Mouse (Mus musculus): Measurements from ENCODE around the gene Yif1b. TPM values are rescaled to one million over a fixed set of nuclear protein-coding genes. Genes with fewer than 3 reads are reported as not detected.
A peak's percentile ranks its signal among the peaks of the same experiment; 100 is the strongest.

Gene Yif1b
- polyA plus RNA-seq, 1 experiment from 2014 or later, result 114 TPM

DNA sequence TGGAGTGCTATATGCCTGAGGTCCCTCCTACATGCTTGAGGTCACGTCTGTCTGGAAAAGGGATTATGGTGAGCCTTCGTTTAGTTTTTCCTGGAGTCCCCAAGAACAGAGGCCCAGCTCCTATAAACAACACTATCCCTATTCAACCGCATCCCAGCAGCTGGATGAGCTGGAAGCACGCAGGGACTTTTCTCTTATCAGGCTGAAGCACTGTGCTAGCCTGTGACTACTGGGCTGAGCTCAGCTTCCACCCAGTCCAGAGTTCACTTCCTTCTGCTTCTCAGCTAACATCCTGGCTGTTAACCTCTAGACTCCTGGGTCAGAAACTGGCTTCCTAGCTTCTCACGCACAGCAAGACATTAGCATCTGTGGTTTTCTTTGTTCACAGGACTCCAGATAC is 15.7 kb downstream of the Yif1b start:
- H3K4me2 ChIP-seq (ENCODE audit: low read length), result no peak overlapping the region
- no peak overlapping the region for H3K9ac ChIP-seq (ENCODE audit: low read length)
- H3K27ac ChIP-seq (replicated peaks in 1 of 2; ENCODE audit: control insufficient read depth in 1 of 2, insufficient read depth in 1 of 2, low read depth in 2 of 2, low read length in 2 of 2), result peak overlapping the region in 1 of 2 experiments; percentile 28; a peak in 2 of 4 replicates
- 36% methylated on average over 5 of the region's 5 CpGs for WGBS
- H3K36me3 ChIP-seq (ENCODE audit: control insufficient read depth, insufficient read depth, low read length), result peaks cover 10% of the 10 kb centered on the region
- peaks cover 7 to 11% of the 10 kb centered on the region in 2 experiments; a peak in 2 of 4 replicates for H3K4me1 ChIP-seq (ENCODE audit: control insufficient read depth in 2 of 2, insufficient read depth in 2 of 2, low read length in 2 of 2)
- H3K27me3 ChIP-seq (ENCODE audit: control insufficient read depth, insufficient read depth, low read length), result no peaks in the 10 kb centered on the region
- no peaks in the 10 kb centered on the region for H3K9me3 ChIP-seq (ENCODE audit: control insufficient read depth, low read length)
- no peak overlapping the region for H3K4me3 ChIP-seq (ENCODE audit: control insufficient read depth in 1 of 2, insufficient read depth in 1 of 2, low read depth in 1 of 2, low read length in 2 of 2)
- ATAC-seq (ENCODE audit: insufficient number of reproducible peaks, insufficient read depth, low FRiP score, low read depth), result no peak

DNA sequence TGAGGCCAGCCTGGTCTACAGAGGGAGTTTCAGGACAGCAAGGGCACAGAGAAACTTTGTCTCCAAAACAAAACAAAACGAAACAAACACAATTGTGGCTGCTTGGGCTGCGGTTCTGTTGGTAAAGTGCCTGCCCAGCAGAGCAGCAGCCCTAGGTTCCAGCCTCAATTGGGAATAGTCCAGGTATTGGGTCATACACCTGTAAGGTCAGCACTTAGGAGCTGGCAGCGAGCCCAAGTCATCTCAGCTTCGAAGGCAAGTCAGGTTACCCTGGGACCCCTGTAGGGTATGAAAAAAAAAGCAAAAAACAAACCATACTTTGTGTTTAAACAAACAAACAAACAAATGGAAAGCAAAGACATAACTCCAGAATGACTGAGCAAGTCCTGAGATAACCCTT is 17.7 kb downstream of the Yif1b start:
- 82% methylated on average over 4 of the region's 4 CpGs for WGBS
- Histone ChIP-seq H3K9me3 (ENCODE audit: control insufficient read depth, low read length) (no peaks in the 10 kb centered on the region), H3K4me2 (ENCODE audit: low read length) (no peak overlapping the region), H3K9ac (ENCODE audit: low read length) (no peak overlapping the region), H3K4me1 (ENCODE audit: control insufficient read depth in 2 of 2, insufficient read depth in 2 of 2, low read length in 2 of 2) (peaks cover 7 to 18% of the 10 kb centered on the region in 2 experiments; a peak in 3 of 4 replicates), H3K27ac (replicated peaks in 1 of 2; ENCODE audit: control insufficient read depth in 1 of 2, insufficient read depth in 1 of 2, low read depth in 2 of 2, low read length in 2 of 2) (no peak overlapping the region), H3K4me3 (ENCODE audit: control insufficient read depth in 1 of 2, insufficient read depth in 1 of 2, low read depth in 1 of 2, low read length in 2 of 2) (no peak overlapping the region), H3K27me3 (ENCODE audit: control insufficient read depth, insufficient read depth, low read length) (no peaks in the 10 kb centered on the region), H3K36me3 (ENCODE audit: control insufficient read depth, insufficient read depth, low read length) (peaks cover 13% of the 10 kb centered on the region)
- ATAC-seq (ENCODE audit: insufficient number of reproducible peaks, insufficient read depth, low FRiP score, low read depth), result no peak

DNA sequence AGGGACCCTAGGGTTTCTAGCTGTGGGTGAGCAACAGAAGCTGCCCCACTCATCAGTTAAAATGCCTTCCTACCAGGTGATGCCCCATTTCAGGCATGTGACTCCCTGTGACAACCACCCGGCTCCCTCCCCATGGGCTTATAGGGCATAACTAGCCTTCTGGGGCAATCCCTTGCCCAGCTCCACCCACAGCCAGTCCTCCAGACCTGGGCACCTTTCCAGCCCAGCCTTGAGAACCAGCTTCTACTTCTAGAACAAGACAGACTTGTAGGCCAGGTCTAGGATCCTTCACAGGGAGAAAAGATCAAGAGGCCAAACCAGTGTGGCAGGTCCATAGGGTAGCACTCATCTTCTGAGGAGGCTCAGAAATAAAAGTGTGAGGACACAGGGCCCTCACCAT is 19.2 kb downstream of the Yif1b start:
- no peaks in the 10 kb centered on the region for H3K9me3 ChIP-seq (ENCODE audit: control insufficient read depth, low read length)
- H3K36me3 ChIP-seq (ENCODE audit: control insufficient read depth, insufficient read depth, low read length), result peaks cover 13% of the 10 kb centered on the region
- no peak overlapping the region for H3K4me2 ChIP-seq (ENCODE audit: low read length)
- peak overlapping the region in 1 of 2 experiments; percentile 45; a peak in 2 of 4 replicates for H3K27ac ChIP-seq (replicated peaks in 1 of 2; ENCODE audit: control insufficient read depth in 1 of 2, insufficient read depth in 1 of 2, low read depth in 2 of 2, low read length in 2 of 2)
- no peak overlapping the region for H3K4me3 ChIP-seq (ENCODE audit: control insufficient read depth in 1 of 2, insufficient read depth in 1 of 2, low read depth in 1 of 2, low read length in 2 of 2)
- no peak for ATAC-seq (ENCODE audit: insufficient number of reproducible peaks, insufficient read depth, low FRiP score, low read depth)
- no peak overlapping the region for H3K9ac ChIP-seq (ENCODE audit: low read length)
- WGBS, result 71% methylated on average over 1 of the region's 1 CpGs
- peaks cover 10 to 21% of the 10 kb centered on the region in 2 experiments; a peak in 3 of 4 replicates for H3K4me1 ChIP-seq (ENCODE audit: control insufficient read depth in 2 of 2, insufficient read depth in 2 of 2, low read length in 2 of 2)
- H3K27me3 ChIP-seq (ENCODE audit: control insufficient read depth, insufficient read depth, low read length), result no peaks in the 10 kb centered on the region

DNA sequence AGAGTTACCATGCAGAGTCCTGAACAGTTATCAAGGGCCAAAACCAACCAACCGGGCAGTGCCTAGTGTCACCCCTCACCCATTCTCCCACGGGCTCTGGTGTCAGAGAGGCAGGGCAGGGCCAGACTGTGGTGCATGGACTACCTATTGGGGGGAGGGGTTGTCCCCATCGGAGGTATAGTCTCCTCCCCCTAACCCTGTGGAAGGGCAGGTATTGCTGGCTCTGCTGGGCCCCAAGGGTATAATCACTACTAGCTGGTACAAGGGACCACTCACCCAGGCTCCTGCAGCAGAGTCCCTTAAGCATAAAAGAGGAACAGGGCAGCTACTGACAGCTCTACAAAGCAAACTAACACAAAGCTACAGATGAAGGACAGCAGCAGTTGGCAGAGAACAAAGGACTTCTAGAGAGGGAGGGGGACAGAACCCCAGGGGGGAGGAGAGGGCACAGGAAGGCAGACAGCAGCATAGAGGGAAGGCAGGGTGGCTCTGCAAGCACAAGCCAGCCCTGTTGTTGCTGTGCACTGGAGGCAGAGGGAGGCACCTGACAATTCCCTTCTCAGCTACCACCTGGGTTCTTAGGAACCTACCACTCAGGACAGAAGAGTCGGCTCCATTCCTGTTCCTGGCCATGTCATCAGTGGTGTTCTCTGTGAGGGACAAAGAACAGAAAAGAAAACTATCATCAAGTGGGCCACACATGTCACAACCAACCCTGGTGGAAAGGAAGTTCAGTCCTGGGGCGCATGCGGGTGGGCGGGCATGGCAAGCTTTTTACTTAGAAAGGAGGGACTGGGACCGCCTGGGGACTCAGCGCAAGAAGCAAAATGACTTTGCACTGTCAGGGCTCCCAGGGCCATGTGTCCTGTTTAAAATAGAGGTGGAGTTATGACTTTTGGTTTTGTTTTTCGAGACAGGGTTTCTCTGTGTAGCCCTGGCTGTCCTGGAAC is 21.9 kb downstream of the Yif1b start:
- ATAC-seq (ENCODE audit: insufficient number of reproducible peaks, insufficient read depth, low FRiP score, low read depth), result no peak
- Histone ChIP-seq H3K9ac (ENCODE audit: low read length) (no peak overlapping the region), H3K4me1 (ENCODE audit: control insufficient read depth in 2 of 2, insufficient read depth in 2 of 2, low read length in 2 of 2) (peaks cover 13 to 24% of the 10 kb centered on the region in 2 experiments; a peak in 3 of 4 replicates), H3K36me3 (ENCODE audit: control insufficient read depth, insufficient read depth, low read length) (peaks cover 13% of the 10 kb centered on the region), H3K9me3 (ENCODE audit: control insufficient read depth, low read length) (no peaks in the 10 kb centered on the region), H3K27me3 (ENCODE audit: control insufficient read depth, insufficient read depth, low read length) (no peaks in the 10 kb centered on the region), H3K4me2 (ENCODE audit: low read length) (no peak overlapping the region), H3K4me3 (ENCODE audit: control insufficient read depth in 1 of 2, insufficient read depth in 1 of 2, low read depth in 1 of 2, low read length in 2 of 2) (no peak overlapping the region), H3K27ac (replicated peaks in 1 of 2; ENCODE audit: control insufficient read depth in 1 of 2, insufficient read depth in 1 of 2, low read depth in 2 of 2, low read length in 2 of 2) (no peak overlapping the region)
- WGBS, result 77% methylated on average over 10 of the region's 10 CpGs

DNA sequence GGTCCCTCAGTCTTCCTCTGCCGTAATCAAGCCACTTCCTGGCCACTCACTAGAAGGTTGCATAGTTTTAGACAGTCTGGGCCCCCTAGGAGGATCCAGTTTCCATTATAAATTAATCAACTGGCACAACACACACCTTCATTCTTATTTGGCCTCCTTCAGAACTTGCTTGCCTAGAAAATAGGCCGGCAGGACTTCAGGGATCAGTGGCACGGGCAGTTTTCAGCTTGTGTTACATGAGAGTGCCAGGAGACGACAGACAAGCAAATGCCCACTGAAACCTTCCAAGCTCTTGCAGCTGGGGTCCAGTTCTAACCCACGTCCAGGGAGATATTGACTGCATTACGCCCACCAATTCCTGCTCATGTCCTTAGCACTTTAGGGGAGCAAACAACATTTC is 24.0 kb downstream of the Yif1b start:
- ATAC-seq (ENCODE audit: insufficient number of reproducible peaks, insufficient read depth, low FRiP score, low read depth), result no peak
- H3K4me2 ChIP-seq (ENCODE audit: low read length), result no peak overlapping the region

DNA sequence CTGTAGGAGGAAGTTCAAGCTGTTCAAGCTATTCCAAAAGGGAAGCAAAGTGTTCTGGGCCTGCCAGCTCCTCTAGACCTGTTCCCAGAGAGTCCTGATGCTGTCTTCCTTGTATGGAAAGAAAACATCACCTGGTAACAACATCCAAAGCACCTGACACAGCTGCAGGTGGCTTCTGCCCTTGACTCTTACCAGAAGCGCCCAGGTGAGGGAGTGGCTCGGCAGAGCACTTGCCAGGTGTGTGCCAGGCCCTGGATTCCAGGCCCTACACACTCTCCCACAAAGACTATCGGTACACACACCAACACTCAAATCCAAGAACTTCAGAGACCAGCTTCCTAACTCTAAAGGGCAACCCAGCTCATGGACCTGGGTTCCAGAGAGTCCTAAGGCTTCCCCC is 25.7 kb downstream of the Yif1b start:
- Histone ChIP-seq H3K9me3 (ENCODE audit: control insufficient read depth, low read length) (no peaks in the 10 kb centered on the region), H3K9ac (ENCODE audit: low read length) (no peak overlapping the region), H3K4me1 (ENCODE audit: control insufficient read depth in 2 of 2, insufficient read depth in 2 of 2, low read length in 2 of 2) (peaks cover 11 to 23% of the 10 kb centered on the region in 2 experiments; a peak in 3 of 4 replicates), H3K36me3 (ENCODE audit: control insufficient read depth, insufficient read depth, low read length) (0 out of 2 replicates have a peak, but pooled peaks cover 3% of the 10 kb centered on the region), H3K4me2 (ENCODE audit: low read length) (no peak overlapping the region), H3K27me3 (ENCODE audit: control insufficient read depth, insufficient read depth, low read length) (no peaks in the 10 kb centered on the region), H3K27ac (replicated peaks in 1 of 2; ENCODE audit: control insufficient read depth in 1 of 2, insufficient read depth in 1 of 2, low read depth in 2 of 2, low read length in 2 of 2) (no peak overlapping the region), H3K4me3 (ENCODE audit: control insufficient read depth in 1 of 2, insufficient read depth in 1 of 2, low read depth in 1 of 2, low read length in 2 of 2) (no peak overlapping the region)
- no peak for ATAC-seq (ENCODE audit: insufficient number of reproducible peaks, insufficient read depth, low FRiP score, low read depth)
- WGBS, result 84% methylated on average over 3 of the region's 3 CpGs

More for the DNA sequence above, 24.0 kb downstream of the Yif1b start:
- Histone ChIP-seq H3K4me3 (ENCODE audit: control insufficient read depth in 1 of 2, insufficient read depth in 1 of 2, low read depth in 1 of 2, low read length in 2 of 2) (no peak overlapping the region), H3K27ac (replicated peaks in 1 of 2; ENCODE audit: control insufficient read depth in 1 of 2, insufficient read depth in 1 of 2, low read depth in 2 of 2, low read length in 2 of 2) (peak overlapping the region in 1 of 2 experiments; percentile 27; a peak in 1 of 4 replicates), H3K9me3 (ENCODE audit: control insufficient read depth, low read length) (no peaks in the 10 kb centered on the region), H3K4me1 (ENCODE audit: control insufficient read depth in 2 of 2, insufficient read depth in 2 of 2, low read length in 2 of 2) (peaks cover 14 to 28% of the 10 kb centered on the region in 2 experiments; a peak in 3 of 4 replicates), H3K36me3 (ENCODE audit: control insufficient read depth, insufficient read depth, low read length) (peaks cover 11% of the 10 kb centered on the region), H3K9ac (ENCODE audit: low read length) (peak overlapping the region; percentile 16; the same call in 1 of the 2 replicates), H3K27me3 (ENCODE audit: control insufficient read depth, insufficient read depth, low read length) (no peaks in the 10 kb centered on the region)
- 64% methylated on average over 6 of the region's 6 CpGs for WGBS

DNA sequence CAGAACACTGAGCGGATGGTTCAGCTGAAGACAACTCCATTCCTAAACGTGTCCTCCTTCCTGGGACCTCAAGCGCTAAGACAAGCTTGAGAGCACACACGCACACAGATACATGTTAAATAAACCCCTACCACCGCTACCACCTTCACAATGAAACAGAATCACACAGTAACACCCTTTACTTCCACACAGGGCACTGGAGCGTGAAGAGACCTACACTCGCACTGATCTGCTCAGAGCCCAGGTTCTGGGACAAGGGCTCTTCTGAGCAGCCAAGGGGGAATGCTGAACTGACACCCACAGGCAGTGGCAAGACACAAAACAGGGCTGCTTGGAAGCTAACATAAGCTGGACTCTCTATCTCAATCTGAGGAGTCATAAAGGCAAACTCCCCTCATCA is 27.5 kb downstream of the Yif1b start:
- WGBS, result 75% methylated on average over 7 of the region's 7 CpGs
- H3K27ac ChIP-seq (replicated peaks in 1 of 2; ENCODE audit: control insufficient read depth in 1 of 2, insufficient read depth in 1 of 2, low read depth in 2 of 2, low read length in 2 of 2), result no peak overlapping the region

More for the DNA sequence above, 27.5 kb downstream of the Yif1b start:
- H3K4me3 ChIP-seq (ENCODE audit: control insufficient read depth in 1 of 2, insufficient read depth in 1 of 2, low read depth in 1 of 2, low read length in 2 of 2), result no peak overlapping the region
- H3K36me3 ChIP-seq (ENCODE audit: control insufficient read depth, insufficient read depth, low read length), result no peaks in the 10 kb centered on the region
- H3K4me2 ChIP-seq (ENCODE audit: low read length), result no peak overlapping the region
- H3K9me3 ChIP-seq (ENCODE audit: control insufficient read depth, low read length), result no peaks in the 10 kb centered on the region
- peaks cover 11 to 16% of the 10 kb centered on the region in 2 experiments; a peak in 3 of 4 replicates for H3K4me1 ChIP-seq (ENCODE audit: control insufficient read depth in 2 of 2, insufficient read depth in 2 of 2, low read length in 2 of 2)
- no peak for ATAC-seq (ENCODE audit: insufficient number of reproducible peaks, insufficient read depth, low FRiP score, low read depth)
- no peak overlapping the region for H3K9ac ChIP-seq (ENCODE audit: low read length)
- no peaks in the 10 kb centered on the region for H3K27me3 ChIP-seq (ENCODE audit: control insufficient read depth, insufficient read depth, low read length)
